Mouse (Mus musculus) liver, adult 2 months (tissue): ENCODE measurements around the gene Slc4a8.
"Not testable (repeated sequence)": the region's sequence is repeated elsewhere in the genome, so short reads cannot be mapped to it uniquely, and the experiment has no call there.

Source experiments
- CTCF ChIP-seq: fragments of 200-500 bp; IDR thresholded peaks from 2 replicates; pipeline ENCODE4 v1.5.1; 2011; ENCODE audit warnings: low read depth, low read length, control low read depth
- POLR2A ChIP-seq: fragments of 200-500 bp; IDR thresholded peaks from 2 replicates; pipeline ENCODE4 v1.6.1; 2011; ENCODE audit warnings: low read length, control low read depth; ENCODE audit not compliant: insufficient read depth; ENCODE audit errors: extremely low read depth

DNA sequence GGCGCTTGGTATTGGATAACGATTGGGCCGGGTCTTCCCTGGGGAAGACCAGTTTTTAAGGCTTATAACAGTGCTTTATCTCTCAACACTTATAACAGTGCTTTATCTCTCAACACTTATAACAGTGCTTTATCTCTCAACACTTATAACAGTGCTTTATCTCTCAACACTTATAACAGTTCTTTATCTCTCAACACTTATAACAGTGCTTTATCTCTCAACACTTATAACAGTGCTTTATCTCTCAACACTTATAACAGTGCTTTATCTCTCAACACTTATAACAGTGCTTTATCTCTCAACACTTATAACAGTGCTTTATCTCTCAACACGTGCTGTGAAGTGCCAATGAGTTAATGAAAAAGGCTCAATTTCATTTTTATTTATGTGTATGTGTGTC, 7.5 kb downstream of the Slc4a8 start:
- TF ChIP-seq POLR2A, CTCF: not testable (repeated sequence)
